Mouse (Mus musculus): Measurements from ENCODE around the gene Celf5.

The Celf5 gene

GRCm38 (mm10) chr10:81482533-81482889 is at the start of gene Celf5:
Celf5 (minus strand) TSS chr10:81482709.
- peak; percentile 70 for DNase-seq

DNA sequence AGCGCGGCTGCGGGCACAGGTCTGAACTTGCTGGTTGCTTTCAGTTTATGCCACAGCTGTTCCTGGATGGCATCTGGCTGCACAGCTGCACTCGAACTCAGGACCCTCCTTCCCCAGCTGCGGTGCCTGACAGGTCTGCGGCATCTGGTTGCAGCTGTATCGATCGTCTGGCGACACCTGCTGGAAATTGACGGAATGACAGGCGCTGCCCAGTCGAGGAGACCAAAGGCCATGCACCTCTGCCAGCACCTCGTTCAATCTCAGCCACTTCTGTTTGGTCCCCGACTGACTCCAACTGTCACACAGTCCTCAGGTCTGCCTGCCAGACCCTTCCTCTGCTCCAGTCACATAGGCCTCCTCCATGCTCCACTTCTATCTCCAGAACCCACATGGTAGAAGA is 44.3 kb upstream of the Celf5 start:
- DNase-seq: no peak

GRCm38 (mm10) chr10:81525017-81525694 is 42.6 kb upstream of the Celf5 start:
- no peak for DNase-seq

DNA sequence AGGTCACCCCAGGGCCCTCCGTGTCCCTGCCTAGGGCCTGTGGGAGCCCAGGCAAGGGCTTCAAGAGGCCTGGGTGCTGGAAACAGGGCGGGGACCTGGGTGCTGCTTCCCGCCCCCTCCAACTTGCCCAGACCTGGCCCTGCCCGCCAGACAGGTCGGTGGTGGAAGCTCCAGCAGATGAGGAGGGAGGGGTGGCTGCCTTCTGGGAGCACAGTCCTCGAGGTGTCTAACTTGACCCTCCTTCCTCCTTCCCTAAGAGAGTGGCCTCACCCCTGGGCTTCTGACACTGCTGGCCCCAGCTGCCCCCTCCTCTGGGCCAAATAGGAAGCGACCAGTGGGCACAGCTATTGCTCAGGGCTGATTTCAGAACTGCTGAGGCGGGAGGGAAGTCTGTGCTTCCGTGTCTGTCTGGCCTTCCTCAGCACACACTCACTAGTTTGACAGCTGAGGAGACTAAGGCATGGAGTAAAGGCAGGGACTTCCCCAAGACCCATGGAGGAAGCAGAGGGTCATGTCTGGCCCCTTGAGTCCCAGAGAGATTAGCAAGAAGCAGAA is 41.6 kb upstream of the Celf5 start, which contains the start of gene Gna15:
Gene Gna15, minus strand, starts transcription at position 175 of the 555 bp plus-strand sequence.
- no peak for DNase-seq

- no peak for DNase-seq
Measured at GRCm38 (mm10) chr10:81523570-81523969, 41.1 kb upstream of the Celf5 start.

- DNase-seq: no peak
Measured at GRCm38 (mm10) chr10:81523142-81523541, 40.6 kb upstream of the Celf5 start.

GRCm38 (mm10) chr10:81519978-81520365 is 37.5 kb upstream of the Celf5 start:
- no peak for DNase-seq

DNA sequence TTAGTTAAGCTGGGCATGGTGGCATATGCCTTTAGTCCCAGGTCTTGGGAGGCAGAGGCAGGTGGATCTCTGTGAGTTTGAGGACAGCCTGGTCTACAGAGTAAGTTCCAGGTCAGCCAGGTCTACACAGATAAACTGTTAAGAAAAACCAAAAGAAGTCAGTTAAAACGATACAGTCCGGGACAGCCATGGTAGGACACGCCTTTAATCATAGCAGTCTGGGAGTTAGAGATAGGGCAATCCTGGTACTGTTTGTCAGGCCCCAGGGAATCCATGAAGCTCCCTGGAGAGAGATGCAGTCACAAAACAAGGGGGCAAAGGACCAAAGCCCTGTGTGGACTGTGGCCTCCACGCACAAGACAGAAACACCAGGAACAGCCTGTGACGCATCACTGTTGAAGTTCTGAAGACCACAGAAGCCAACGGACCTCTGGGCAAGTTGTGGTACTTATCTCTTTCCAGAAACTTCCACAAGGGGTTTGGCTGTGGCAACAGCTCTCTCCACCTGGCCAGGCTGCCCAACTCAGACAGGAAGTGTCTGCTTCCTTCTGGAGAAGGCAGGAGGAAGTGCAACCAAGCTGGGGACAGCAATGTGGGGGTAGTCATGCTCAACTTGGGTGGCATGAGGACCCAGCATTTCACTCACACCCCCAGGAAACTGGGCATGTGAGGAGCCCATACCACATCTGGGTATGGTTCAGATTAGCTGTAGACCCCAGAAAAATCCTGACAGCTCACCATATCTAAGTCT is 36.9 kb upstream of the Celf5 start:
- no peak for DNase-seq

GRCm38 (mm10) chr10:81518546-81518945 is 36.0 kb upstream of the Celf5 start:
- DNase-seq: peak; percentile 55

DNA sequence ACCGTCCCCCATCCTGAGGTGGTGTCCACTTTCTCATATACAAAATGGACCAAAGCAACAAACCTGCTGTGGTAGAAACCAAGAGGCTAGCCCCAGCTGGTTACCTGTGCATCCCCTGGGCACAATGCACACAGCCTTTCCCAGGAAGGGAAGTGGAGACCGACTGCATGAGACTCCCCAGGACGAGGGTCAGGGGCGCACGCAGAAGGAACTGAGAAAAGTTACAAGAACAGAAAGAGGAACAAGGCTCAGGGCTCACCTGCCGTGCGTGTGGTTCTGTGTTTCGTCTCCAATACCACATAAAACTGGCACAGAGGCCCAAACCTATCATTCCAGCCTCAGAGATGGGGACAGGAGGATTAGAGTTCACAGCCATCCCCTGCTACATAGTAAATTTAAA is 34.7 kb upstream of the Celf5 start:
- no peak for DNase-seq

DNA sequence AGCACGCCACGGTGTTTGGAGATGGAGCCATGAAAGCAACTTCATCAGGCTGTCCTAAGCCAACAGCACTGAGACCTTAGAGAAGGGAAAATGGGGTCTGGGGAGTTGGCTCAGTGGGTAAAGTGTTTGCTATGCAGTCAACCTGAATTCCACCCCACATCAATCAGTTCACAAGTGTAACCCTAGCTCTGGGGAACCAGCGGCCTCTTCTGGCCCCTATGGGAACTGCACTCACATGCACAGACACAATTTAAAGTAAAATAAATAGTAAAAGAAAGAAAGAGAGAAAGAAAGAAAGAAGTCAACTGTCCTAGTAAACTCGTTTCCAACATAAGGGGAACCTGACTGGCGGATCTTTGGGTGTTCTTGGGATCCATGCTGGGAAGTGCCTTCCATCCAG is 31.3 kb upstream of the Celf5 start:
- no peak for DNase-seq

GRCm38 (mm10) chr10:81510246-81510810 is 27.8 kb upstream of the Celf5 start:
- DNase-seq: no peak

- DNase-seq: no peak
Measured at GRCm38 (mm10) chr10:81507691-81508489, 25.4 kb upstream of the Celf5 start.

DNA sequence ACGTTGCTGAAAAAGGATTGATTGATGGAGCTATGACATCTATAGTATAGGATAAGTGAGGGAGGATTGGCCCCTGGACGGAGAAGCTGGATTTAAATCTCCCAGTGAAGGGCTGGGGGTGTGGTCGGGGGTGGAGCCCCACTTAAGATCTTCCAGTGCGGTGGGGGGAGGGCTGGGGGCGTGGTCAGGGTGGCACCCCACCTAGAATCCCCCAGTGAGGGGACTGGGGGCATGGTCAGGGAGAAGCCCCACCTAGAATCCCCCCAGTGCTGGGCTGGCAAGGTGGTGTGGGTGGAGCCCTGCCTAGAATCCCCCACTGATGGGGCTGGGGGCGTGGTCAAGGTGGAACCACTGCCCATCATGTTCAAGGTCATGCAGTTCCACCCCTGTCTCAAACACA is 24.6 kb upstream of the Celf5 start:
- DNase-seq: no peak

- DNase-seq: no peak
Measured at GRCm38 (mm10) chr10:81505016-81505664, 22.6 kb upstream of the Celf5 start.

GRCm38 (mm10) chr10:81502658-81503057 is 20.1 kb upstream of the Celf5 start:
- DNase-seq: peak; percentile 91

- DNase-seq: no peak
Measured at GRCm38 (mm10) chr10:81501863-81502262, 19.4 kb upstream of the Celf5 start.

DNA sequence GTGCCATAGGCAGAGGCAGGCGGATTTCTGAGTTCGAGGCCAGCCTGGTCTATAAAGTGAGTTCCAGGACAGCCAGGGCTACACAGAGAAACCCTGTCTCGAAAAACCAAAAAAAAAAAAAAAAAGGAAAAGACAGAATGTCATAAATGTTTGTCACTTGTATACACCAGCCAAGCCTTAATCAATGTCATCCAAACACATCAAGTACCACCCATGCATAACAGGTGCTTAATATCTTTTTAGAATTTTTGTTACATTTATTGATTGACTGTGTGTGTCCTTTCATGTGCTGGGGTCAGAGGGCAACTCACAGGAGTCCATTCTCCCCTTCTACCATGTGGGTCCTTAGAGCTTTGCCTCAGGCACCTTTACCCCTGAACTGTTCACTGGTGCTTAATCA is 17.5 kb upstream of the Celf5 start, which contains the start of gene S1pr4:
Gene S1pr4, minus strand, starts transcription at position 101 of the 400 bp plus-strand sequence.
- DNase-seq: no peak

DNA sequence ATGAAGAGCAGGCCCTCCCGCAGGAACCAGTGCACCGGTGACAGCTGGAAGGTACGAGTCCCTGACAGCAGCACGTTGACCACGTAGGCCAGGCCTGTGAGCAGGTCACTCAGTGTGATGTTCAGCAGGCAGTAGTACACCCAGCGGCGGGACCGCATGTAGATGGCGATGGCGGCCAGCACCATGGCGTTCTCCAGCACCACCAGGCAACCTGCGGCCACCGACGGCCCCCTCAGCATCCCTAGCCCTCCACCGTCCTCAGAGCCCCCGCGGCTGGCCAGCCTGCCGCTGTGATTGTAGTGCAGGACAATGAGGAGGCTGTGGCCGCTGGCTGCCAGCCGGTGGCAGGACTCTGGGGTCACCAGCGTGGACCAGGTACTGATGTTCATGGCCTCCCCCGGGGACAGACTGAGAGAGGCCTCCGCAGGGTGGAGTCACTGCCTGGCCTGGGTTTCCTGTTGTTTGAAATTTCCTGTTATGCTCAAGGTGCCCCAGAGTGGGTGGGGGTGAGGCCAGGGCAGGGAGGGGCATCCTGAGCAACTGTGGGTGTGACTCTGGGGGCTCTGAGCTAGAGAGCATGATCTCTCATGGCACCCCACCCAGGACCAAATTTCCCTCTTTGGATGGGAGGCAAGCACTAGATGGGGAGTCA is 16.9 kb upstream of the Celf5 start:
- DNase-seq: no peak

- DNase-seq: no peak
Measured at GRCm38 (mm10) chr10:81498316-81499249, 16.1 kb upstream of the Celf5 start.
